Mouse (Mus musculus) bone marrow macrophage, adult 2 months (primary cell): ENCODE measurements at regions not wholly inside any gene's neighbourhood (a gene's known extent, or its start where the extent isn't known, plus 50 kb on each side); places are given as distances from the start of the nearest gene placed in this dataset.

Source experiments
- CTCF ChIP-seq: IDR thresholded peaks from 2 replicates; pipeline ENCODE4 v1.5.1; 2012; ENCODE audit warnings: low read depth, mild to moderate bottlenecking, low read length, moderate library complexity
- POLR2A ChIP-seq: IDR thresholded peaks from 2 replicates; pipeline ENCODE4 v1.6.1; 2012; ENCODE audit warnings: mild to moderate bottlenecking, low read depth, low read length, borderline replicate concordance

GRCm38 (mm10) chr5:132654382-132654781 lies 111.2 kb upstream of the Auts2 start:
- no peak for TF ChIP-seq CTCF
- TF ChIP-seq POLR2A, result no peak
